Mouse (Mus musculus): ENCODE results near the gene Kctd13. TPM values are rescaled to one million over a fixed set of nuclear protein-coding genes. Genes with fewer than 3 reads are reported as not detected.

The Kctd13 gene
- polyA plus RNA-seq, 1 experiment, result 18.8 TPM

- H3K27ac ChIP-seq (ENCODE audit: insufficient read depth, low read depth, low read length), result no peak overlapping the region
- no peak overlapping the region for H3K4me3 ChIP-seq (ENCODE audit: low read depth, low read length)
- TF ChIP-seq POLR2A (IDR thresholded peaks at IDR 0.05; ENCODE audit: low read depth, low read length), result no peak
- TF ChIP-seq CTCF (IDR thresholded peaks at IDR 0.05; ENCODE audit: extremely low read depth, insufficient read length, insufficient replicate concordance, low read depth, low read length), result no peak
- peaks cover 8% of the 10 kb centered on the region for H3K4me1 ChIP-seq (ENCODE audit: control insufficient read depth, insufficient read depth, insufficient read length, low read length)
- peaks cover 13% of the 10 kb centered on the region for H3K36me3 ChIP-seq (ENCODE audit: control insufficient read depth, insufficient read depth, low read length)
- H3K27me3 ChIP-seq (ENCODE audit: control insufficient read depth, insufficient read depth, low read length), result no peaks in the 10 kb centered on the region
- WGBS, result 44% methylated on average over 6 of the region's 6 CpGs
These were observed 12.5 kb downstream of the Kctd13 start for GRCm38 (mm10) chr7:126941171-126941570.

DNA sequence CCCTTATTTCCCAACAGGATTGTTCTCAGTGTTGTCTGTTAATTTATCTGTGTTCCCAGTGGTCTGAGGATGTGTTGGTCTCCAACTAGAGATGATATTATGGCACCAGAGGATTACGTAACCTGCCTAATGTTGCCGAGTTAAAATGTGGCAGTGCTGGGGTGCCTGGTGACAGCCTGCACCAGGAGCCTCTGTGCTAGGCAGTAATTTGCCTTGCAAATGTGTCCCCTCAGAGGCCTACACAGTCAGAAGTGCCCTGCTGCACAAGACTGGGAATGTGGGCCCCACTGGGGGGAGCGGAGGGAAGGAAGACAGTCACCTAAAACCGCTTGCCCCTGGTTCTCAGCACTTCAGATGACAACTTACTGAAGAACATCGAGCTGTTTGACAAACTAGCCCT is 13.1 kb downstream of the Kctd13 start:
- Histone ChIP-seq H3K4me3 (ENCODE audit: low read depth, low read length) (no peak overlapping the region), H3K4me1 (ENCODE audit: control insufficient read depth, insufficient read depth, insufficient read length, low read length) (peaks cover 8% of the 10 kb centered on the region), H3K27ac (ENCODE audit: insufficient read depth, low read depth, low read length) (no peak overlapping the region), H3K27me3 (ENCODE audit: control insufficient read depth, insufficient read depth, low read length) (no peaks in the 10 kb centered on the region), H3K36me3 (ENCODE audit: control insufficient read depth, insufficient read depth, low read length) (peaks cover 11% of the 10 kb centered on the region; the same call in 1 of the 2 replicates)
- TF ChIP-seq CTCF (IDR thresholded peaks at IDR 0.05; ENCODE audit: extremely low read depth, insufficient read length, insufficient replicate concordance, low read depth, low read length) (no peak), POLR2A (IDR thresholded peaks at IDR 0.05; ENCODE audit: low read depth, low read length) (no peak)
- WGBS, result 82% methylated on average over 5 of the region's 5 CpGs

DNA sequence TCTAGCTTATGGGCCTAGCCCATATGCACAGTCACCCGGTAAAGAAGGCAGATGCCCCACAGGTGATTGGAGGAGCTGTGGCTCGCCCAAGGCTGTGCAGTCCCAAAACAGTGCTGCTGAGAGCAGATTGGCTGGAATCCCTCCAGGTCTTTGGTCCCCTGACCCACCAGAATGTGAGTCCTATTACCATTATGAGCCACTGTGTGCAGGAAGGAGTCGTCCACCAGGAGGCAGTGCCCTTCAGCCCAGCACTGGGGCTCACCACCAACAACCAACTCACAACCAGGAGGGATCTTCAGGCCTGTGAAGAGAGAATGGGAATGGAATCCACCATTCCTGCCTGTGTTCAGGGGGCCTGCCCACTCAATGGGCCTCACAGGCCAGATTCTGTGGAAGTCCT is 17.9 kb downstream of the Kctd13 start:
- Histone ChIP-seq H3K27me3 (ENCODE audit: control insufficient read depth, insufficient read depth, low read length) (peaks cover 14% of the 10 kb centered on the region), H3K36me3 (ENCODE audit: control insufficient read depth, insufficient read depth, low read length) (peaks cover 11% of the 10 kb centered on the region; the same call in 1 of the 2 replicates), H3K27ac (ENCODE audit: insufficient read depth, low read depth, low read length) (no peak overlapping the region), H3K4me1 (ENCODE audit: control insufficient read depth, insufficient read depth, insufficient read length, low read length) (peaks cover 9% of the 10 kb centered on the region), H3K4me3 (ENCODE audit: low read depth, low read length) (no peak overlapping the region)
- WGBS, result 67% methylated on average over 3 of the region's 3 CpGs
- no peak for TF ChIP-seq POLR2A (IDR thresholded peaks at IDR 0.05; ENCODE audit: low read depth, low read length)
- TF ChIP-seq CTCF (IDR thresholded peaks at IDR 0.05; ENCODE audit: extremely low read depth, insufficient read length, insufficient replicate concordance, low read depth, low read length), result peak; percentile 61; the same call in 1 of the 2 replicates

- 85% methylated on average over 10 of the region's 10 CpGs for WGBS
- Histone ChIP-seq H3K4me3 (ENCODE audit: low read depth, low read length) (no peak overlapping the region), H3K27me3 (ENCODE audit: control insufficient read depth, insufficient read depth, low read length) (peaks cover 19% of the 10 kb centered on the region), H3K27ac (ENCODE audit: insufficient read depth, low read depth, low read length) (no peak overlapping the region), H3K4me1 (ENCODE audit: control insufficient read depth, insufficient read depth, insufficient read length, low read length) (peaks cover 9% of the 10 kb centered on the region), H3K36me3 (ENCODE audit: control insufficient read depth, insufficient read depth, low read length) (peaks cover 8% of the 10 kb centered on the region; the same call in 1 of the 2 replicates)
- TF ChIP-seq POLR2A (IDR thresholded peaks at IDR 0.05; ENCODE audit: low read depth, low read length), result no peak
- no peak for TF ChIP-seq CTCF (IDR thresholded peaks at IDR 0.05; ENCODE audit: extremely low read depth, insufficient read length, insufficient replicate concordance, low read depth, low read length)
These were observed 19.9 kb downstream of the Kctd13 start for GRCm38 (mm10) chr7:126948626-126949025.

DNA sequence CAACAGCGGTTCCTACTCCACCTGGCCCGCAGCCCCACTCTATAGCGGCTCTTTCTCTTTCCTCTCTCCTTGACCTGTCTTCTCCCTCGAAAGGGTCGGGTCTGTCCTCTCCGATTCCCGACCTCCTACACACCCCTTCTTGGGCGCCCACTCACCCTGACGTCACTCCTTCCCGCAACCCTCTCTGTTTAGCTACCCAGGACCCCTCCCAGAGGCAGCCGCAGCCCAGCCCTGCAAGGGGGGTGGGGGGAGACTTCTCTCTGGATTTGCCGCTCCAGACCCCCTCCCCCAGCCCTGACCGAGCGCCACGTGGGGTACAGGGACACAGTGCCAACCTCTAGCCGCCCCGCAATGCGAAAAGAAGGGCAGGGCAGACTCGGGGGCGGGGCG is 20.7 kb downstream of the Kctd13 start, which contains the start of gene Asphd1:
TSS of gene Asphd1 (minus strand) at position 180 of the 390 bp plus-strand sequence.
- 3% methylated on average over 21 of the region's 21 CpGs for WGBS
- peaks cover 19% of the 10 kb centered on the region for H3K27me3 ChIP-seq (ENCODE audit: control insufficient read depth, insufficient read depth, low read length)
- H3K36me3 ChIP-seq (ENCODE audit: control insufficient read depth, insufficient read depth, low read length), result peaks cover 8% of the 10 kb centered on the region; the same call in 1 of the 2 replicates
- peak within 1 kb of the TSS; percentile 62 for H3K4me3 ChIP-seq (ENCODE audit: low read depth, low read length)
- peaks cover 9% of the 10 kb centered on the region for H3K4me1 ChIP-seq (ENCODE audit: control insufficient read depth, insufficient read depth, insufficient read length, low read length)
- no peak for TF ChIP-seq CTCF (IDR thresholded peaks at IDR 0.05; ENCODE audit: extremely low read depth, insufficient read length, insufficient replicate concordance, low read depth, low read length)
- no peak for TF ChIP-seq POLR2A (IDR thresholded peaks at IDR 0.05; ENCODE audit: low read depth, low read length)
- no peak within 1 kb of the TSS for H3K27ac ChIP-seq (ENCODE audit: insufficient read depth, low read depth, low read length)

- Histone ChIP-seq H3K27me3 (ENCODE audit: control insufficient read depth, insufficient read depth, low read length) (peaks cover 19% of the 10 kb centered on the region), H3K27ac (ENCODE audit: insufficient read depth, low read depth, low read length) (no peak within 1 kb of the TSS), H3K36me3 (ENCODE audit: control insufficient read depth, insufficient read depth, low read length) (peaks cover 3% of the 10 kb centered on the region; the same call in 1 of the 2 replicates), H3K4me1 (ENCODE audit: control insufficient read depth, insufficient read depth, insufficient read length, low read length) (peaks cover 7% of the 10 kb centered on the region), H3K4me3 (ENCODE audit: low read depth, low read length) (peak within 1 kb of the TSS; percentile 62)
- 2% methylated on average over 42 of the region's 42 CpGs for WGBS
- TF ChIP-seq CTCF (IDR thresholded peaks at IDR 0.05; ENCODE audit: extremely low read depth, insufficient read length, insufficient replicate concordance, low read depth, low read length) (no peak), POLR2A (IDR thresholded peaks at IDR 0.05; ENCODE audit: low read depth, low read length) (no peak)
These were observed 21.3 kb downstream of the Kctd13 start, which contains the start of gene Sez6l2 for GRCm38 (mm10) chr7:126949793-126950646. TSS of gene Sez6l2 (plus strand) at chr7:126950563.

Measured in small intestine, adult 2 months (tissue).